Mouse (Mus musculus) lung, embryonic 14.5 days (tissue): ENCODE measurements around the gene Sec1. TPM values are rescaled to one million over a fixed set of nuclear protein-coding genes. Genes with fewer than 3 reads are reported as not detected.

ENCODE experiments used
- ATAC-seq: fragments of 200-750 bp; cut with Nextera tagmentation; 2 replicates; pipeline ENCODE4 v1.8.0; 2017; ENCODE audit warnings: mild to moderate bottlenecking, moderate TSS enrichment, moderate library complexity; ENCODE audit not compliant: insufficient read depth
- DNase-seq: peaks from one replicate; pipeline ENCODE4 v3.0.0-alpha.2; 2015
- H3K27ac ChIP-seq: fragments of 300-500 bp; sonication (generic); 2 replicates; pipeline ENCODE4 v1.5.1; 2014; ENCODE audit warnings: low read depth, mild to moderate bottlenecking, moderate library complexity
- H3K27me3 ChIP-seq: fragments of 300-500 bp; sonication (generic); 2 replicates; pipeline ENCODE4 v1.6.1; 2014; ENCODE audit warnings: low read length, control low read depth; ENCODE audit not compliant: insufficient read depth
- H3K36me3 ChIP-seq: fragments of 300-500 bp; sonication (generic); 2 replicates; pipeline ENCODE4 v1.6.1; 2014; ENCODE audit warnings: control low read depth; ENCODE audit not compliant: insufficient read depth
- H3K4me1 ChIP-seq: fragments of 300-500 bp; sonication (generic); 2 replicates; pipeline ENCODE4 v1.6.1; 2014; ENCODE audit warnings: antibody characterized with exemption, control low read depth; ENCODE audit not compliant: insufficient read depth
- H3K4me2 ChIP-seq: fragments of 300-500 bp; sonication (generic); 2 replicates; pipeline ENCODE4 v1.6.1; 2014; ENCODE audit warnings: mild to moderate bottlenecking
- H3K4me3 ChIP-seq: fragments of 300-500 bp; sonication (generic); 2 replicates; pipeline ENCODE4 v1.5.1; 2014; ENCODE audit warnings: low read depth, low read length
- H3K9ac ChIP-seq: fragments of 300-500 bp; sonication (generic); 2 replicates; pipeline ENCODE4 v1.6.1; 2014
- H3K9me3 ChIP-seq: fragments of 300-500 bp; sonication (generic); 2 replicates; pipeline ENCODE4 v1.6.1; 2016; ENCODE audit warnings: low read depth, low read length, control low read depth
- CTCF ChIP-seq: IDR thresholded peaks from 2 replicates; pipeline ENCODE4 v1.5.1; 2016; ENCODE audit warnings: antibody characterized with exemption, low read depth
- WGBS: fragments of 180-500 bp; shearing (Covaris S2); extraction: QIAGEN DNeasy Blood & Tissue Kit; methylation state at CpG from one replicate; pipeline ENCODE4 v1.1.7; 2014; 5-methylcytosine and 5-hydroxymethylcytosine counted together
- polyA plus RNA-seq: library from polyadenylated mRNA; unstranded; fragments of >200 nt; fragmentation: Nextera tagmentation; extraction: Ambion mirVana; gene quantifications from 2 replicates; pipeline ENCODE4 v1.2.1, GENCODE M21; 2014

Gene Sec1
- polyA plus RNA-seq, 1 experiment from 2014 or later: not detected

- Histone ChIP-seq H3K9ac (no peak overlapping the region), H3K4me1 (peaks cover 18% of the 10 kb centered on the region), H3K36me3 (no peaks in the 10 kb centered on the region), H3K4me2 (no peak overlapping the region), H3K4me3 (no peak overlapping the region), H3K27me3 (no peaks in the 10 kb centered on the region), H3K9me3 (no peaks in the 10 kb centered on the region), H3K27ac (no peak overlapping the region)
- no peak for DNase-seq
- 80% methylated on average over 7 of the region's 7 CpGs for WGBS
- TF ChIP-seq CTCF: no peak
- no peak for ATAC-seq
Observed at GRCm38 (mm10) chr7:45645591-45645971, 48.6 kb downstream of the Sec1 start.

GRCm38 (mm10) chr7:45644872-45645590, 49.2 kb downstream of the Sec1 start:
- H3K9ac ChIP-seq: peak overlapping the region; percentile 29; the same call in 1 of the 2 replicates
- no peaks in the 10 kb centered on the region for H3K27me3 ChIP-seq
- H3K9me3 ChIP-seq: no peaks in the 10 kb centered on the region
- H3K36me3 ChIP-seq: no peaks in the 10 kb centered on the region
- H3K4me3 ChIP-seq: no peak overlapping the region
- no peak for DNase-seq
- no peak overlapping the region for H3K27ac ChIP-seq
- TF ChIP-seq CTCF: no peak
- no peak for ATAC-seq
- peak overlapping the region; percentile 70; the same call in 1 of the 2 replicates for H3K4me2 ChIP-seq
- H3K4me1 ChIP-seq: peaks cover 21% of the 10 kb centered on the region
- 67% methylated on average over 6 of the region's 6 CpGs for WGBS

- peak overlapping the region; percentile 70 for H3K27ac ChIP-seq
- TF ChIP-seq CTCF: no peak
- WGBS: 7% methylated on average over 18 of the region's 18 CpGs
- no peaks in the 10 kb centered on the region for H3K9me3 ChIP-seq
- H3K27me3 ChIP-seq: no peaks in the 10 kb centered on the region
- peak overlapping the region; percentile 29 for H3K9ac ChIP-seq
- no peaks in the 10 kb centered on the region for H3K36me3 ChIP-seq
- ATAC-seq: peak; percentile 10
- peaks cover 21% of the 10 kb centered on the region for H3K4me1 ChIP-seq
- H3K4me3 ChIP-seq: peak overlapping the region; percentile 43
- H3K4me2 ChIP-seq: peak overlapping the region; percentile 70
- DNase-seq: peak; percentile 72
Observed at GRCm38 (mm10) chr7:45644183-45644582, 50.0 kb downstream of the Sec1 start.

- Histone ChIP-seq H3K4me1 (peaks cover 21% of the 10 kb centered on the region), H3K27me3 (no peaks in the 10 kb centered on the region), H3K4me3 (peak overlapping the region; percentile 43), H3K9ac (peak overlapping the region; percentile 63), H3K9me3 (no peaks in the 10 kb centered on the region), H3K36me3 (no peaks in the 10 kb centered on the region), H3K27ac (peak overlapping the region; percentile 89), H3K4me2 (peak overlapping the region; percentile 70)
- DNase-seq: peak; percentile 99
- TF ChIP-seq CTCF: no peak
- WGBS: 3% methylated on average over 28 of the region's 28 CpGs
- ATAC-seq: peak; percentile 93
Observed at GRCm38 (mm10) chr7:45643441-45644178, 50.6 kb downstream of the Sec1 start.

- no peak for TF ChIP-seq CTCF
- peak overlapping the region; percentile 43 for H3K4me3 ChIP-seq
- 0 out of 2 replicates have a peak, but pooled peaks cover under 1% of the 10 kb centered on the region for H3K36me3 ChIP-seq
- no peak for ATAC-seq
- 25% methylated on average over 16 of the region's 16 CpGs for WGBS
- peak overlapping the region; percentile 63 for H3K9ac ChIP-seq
- H3K27ac ChIP-seq: peak overlapping the region; percentile 89
- peak overlapping the region; percentile 70 for H3K4me2 ChIP-seq
- peaks cover 27% of the 10 kb centered on the region for H3K4me1 ChIP-seq
- H3K9me3 ChIP-seq: no peaks in the 10 kb centered on the region
- no peak for DNase-seq
- H3K27me3 ChIP-seq: no peaks in the 10 kb centered on the region
Observed at GRCm38 (mm10) chr7:45642503-45643255, 51.5 kb downstream of the Sec1 start.

GRCm38 (mm10) chr7:45642083-45642482, 52.1 kb downstream of the Sec1 start:
- no peak for TF ChIP-seq CTCF
- Histone ChIP-seq H3K36me3 (0 out of 2 replicates have a peak, but pooled peaks cover 4% of the 10 kb centered on the region), H3K4me3 (peak overlapping the region; percentile 43), H3K27me3 (no peaks in the 10 kb centered on the region), H3K27ac (peak overlapping the region; percentile 67; the same call in 1 of the 2 replicates), H3K9me3 (no peaks in the 10 kb centered on the region), H3K4me1 (peaks cover 27% of the 10 kb centered on the region), H3K4me2 (peak overlapping the region; percentile 70), H3K9ac (peak overlapping the region; percentile 40)
- no peak for ATAC-seq
- 60% methylated on average over 5 of the region's 5 CpGs for WGBS
- no peak for DNase-seq
